Mouse (Mus musculus): ENCODE data around the gene Morn1. TPM values are rescaled to one million over a fixed set of nuclear protein-coding genes. Genes with fewer than 3 reads are reported as not detected.

Morn1 gene
- total and polyA plus RNA-seq, 2 experiments from 2014 or later: 9.0 to 10.0 TPM

DNA sequence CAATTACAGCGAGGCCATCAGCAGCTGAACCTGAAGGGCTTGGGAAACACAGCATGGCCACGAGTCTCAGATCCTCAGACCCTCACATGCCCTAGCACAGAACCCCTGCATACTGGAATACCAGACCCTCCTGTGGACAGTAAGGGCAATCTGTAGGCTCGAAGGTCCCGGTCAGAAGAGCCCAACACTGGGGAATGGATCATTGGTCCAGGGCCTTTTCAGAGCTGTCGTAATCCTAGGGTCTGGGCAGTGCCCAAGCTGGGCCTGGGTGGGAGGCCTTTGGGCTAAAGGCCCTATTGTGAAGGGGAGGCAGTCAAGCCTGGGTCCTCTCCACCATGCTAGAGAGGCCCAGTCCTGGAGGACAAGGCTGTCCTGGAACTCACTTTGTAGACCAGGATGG, 56.5 kb downstream of the Morn1 start:
- H3K27ac ChIP-seq: no peak overlapping the region
- DNase-seq (ENCODE audit: low spot score): no peak
- no peak overlapping the region for H3K4me2 ChIP-seq (ENCODE audit: low read depth, low read length)
- TF ChIP-seq CTCF (IDR thresholded peaks at IDR 0.05; ENCODE audit: low read depth): no peak
- no peak for ATAC-seq
- WGBS: 86% methylated on average over 5 of the region's 5 CpGs
- no peaks in the 10 kb centered on the region for H3K9me3 ChIP-seq (ENCODE audit: low read length)
- H3K4me3 ChIP-seq (ENCODE audit: low read length): no peak overlapping the region
- H3K36me3 ChIP-seq (ENCODE audit: insufficient read depth, low read length): no peaks in the 10 kb centered on the region
- no peaks in the 10 kb centered on the region for H3K27me3 ChIP-seq (ENCODE audit: insufficient read depth, low read length)
- no peak overlapping the region for H3K9ac ChIP-seq (replicated peaks; ENCODE audit: low read length)
- peaks cover 11% of the 10 kb centered on the region; the same call in 1 of the 2 replicates for H3K4me1 ChIP-seq (ENCODE audit: insufficient read depth, low read length)

DNA sequence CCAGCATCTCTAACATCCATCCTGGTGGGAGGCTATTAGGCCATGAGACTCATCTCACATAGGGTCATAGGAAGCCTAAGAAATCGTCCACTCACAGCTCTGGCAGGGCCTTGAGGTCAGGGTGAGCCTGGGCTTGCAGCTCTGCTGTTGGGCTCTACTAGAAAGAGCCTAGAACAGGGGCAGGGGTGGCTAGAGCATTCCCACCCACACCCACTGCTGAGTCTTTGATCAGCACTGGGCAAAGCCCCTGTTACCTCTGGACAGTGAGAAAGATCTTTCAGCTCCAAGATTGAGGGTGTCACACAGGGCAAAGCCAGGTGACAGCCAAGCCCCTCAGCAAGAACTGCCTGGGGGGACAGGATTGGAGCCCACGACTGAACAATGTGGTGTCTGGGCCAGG, 57.0 kb downstream of the Morn1 start:
- WGBS: 43% methylated on average over 2 of the region's 2 CpGs
- H3K9ac ChIP-seq (replicated peaks; ENCODE audit: low read length): no peak overlapping the region
- H3K27ac ChIP-seq: peak overlapping the region; percentile 81
- TF ChIP-seq CTCF (IDR thresholded peaks at IDR 0.05; ENCODE audit: low read depth): no peak
- peaks cover 11% of the 10 kb centered on the region; the same call in 1 of the 2 replicates for H3K4me1 ChIP-seq (ENCODE audit: insufficient read depth, low read length)
- H3K27me3 ChIP-seq (ENCODE audit: insufficient read depth, low read length): no peaks in the 10 kb centered on the region
- DNase-seq (ENCODE audit: low spot score) (no peak), ATAC-seq (no peak)
- no peaks in the 10 kb centered on the region for H3K36me3 ChIP-seq (ENCODE audit: insufficient read depth, low read length)
- H3K9me3 ChIP-seq (ENCODE audit: low read length): no peaks in the 10 kb centered on the region
- H3K4me2 ChIP-seq (ENCODE audit: low read depth, low read length): no peak overlapping the region
- no peak overlapping the region for H3K4me3 ChIP-seq (ENCODE audit: low read length)

DNA sequence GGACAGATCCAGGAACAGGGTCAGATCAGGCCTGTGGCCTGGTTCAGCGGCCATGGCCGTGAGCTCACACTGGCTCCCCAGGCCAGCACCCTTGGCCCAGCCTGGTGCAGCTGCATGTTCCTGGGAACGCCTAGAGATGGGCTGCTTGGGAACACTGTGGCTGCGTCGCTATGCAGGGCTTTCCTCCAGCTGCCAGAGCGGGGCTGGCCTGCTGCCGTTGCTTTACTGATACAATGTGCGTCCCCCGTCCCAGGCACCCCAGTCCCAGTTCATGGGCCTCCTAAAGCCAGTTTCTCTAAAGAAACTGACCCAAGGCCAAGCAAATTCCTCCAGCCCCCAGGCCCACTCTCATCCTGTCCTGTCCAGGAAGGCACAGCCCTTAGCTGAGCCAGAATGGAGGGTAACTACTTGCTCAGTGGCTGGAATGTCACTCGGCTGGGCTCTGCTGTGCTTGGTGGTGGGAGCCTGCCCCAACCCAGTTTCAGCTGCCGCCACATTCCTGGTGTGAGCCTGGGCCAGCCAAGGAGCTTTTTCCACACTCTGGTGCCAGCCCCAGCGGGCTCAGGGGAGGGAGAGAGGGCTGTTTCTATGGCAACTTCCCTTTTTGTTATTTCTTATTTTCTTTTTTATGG, 57.6 kb downstream of the Morn1 start:
- no peak overlapping the region for H3K9ac ChIP-seq (replicated peaks; ENCODE audit: low read length)

DNA sequence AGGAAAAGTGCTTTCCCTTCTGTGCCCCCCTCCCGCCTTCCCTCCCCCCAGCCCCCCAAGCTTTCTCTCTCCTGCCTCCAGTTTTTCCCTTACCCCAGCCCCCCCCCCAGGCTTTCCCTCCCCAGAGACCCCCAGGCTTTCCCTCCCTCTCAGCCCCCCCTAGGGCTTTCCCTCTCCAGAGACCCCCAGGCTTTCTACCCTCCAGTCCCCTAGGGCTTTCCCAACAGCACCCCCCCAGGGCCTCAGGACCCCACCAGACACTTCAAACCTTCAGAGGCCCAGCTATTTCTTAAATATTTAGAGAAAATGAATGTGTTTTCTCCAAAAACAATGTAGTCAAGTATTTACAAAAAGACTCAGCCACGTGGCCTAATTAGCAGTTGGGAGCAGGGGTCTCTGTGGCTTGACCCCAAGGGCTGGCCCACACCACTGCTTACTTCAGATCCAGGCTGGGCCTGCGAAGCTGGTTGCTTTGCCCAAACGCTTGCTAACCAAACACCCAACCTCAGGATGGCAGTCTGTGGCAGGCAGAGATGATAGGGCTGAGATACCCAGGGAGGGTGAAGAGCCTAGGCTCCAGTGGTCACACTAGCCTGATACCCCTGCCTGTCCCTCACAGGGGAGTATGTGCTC, 58.3 kb downstream of the Morn1 start:
- Histone ChIP-seq H3K4me2 (ENCODE audit: low read depth, low read length) (no peak overlapping the region), H3K9ac (replicated peaks; ENCODE audit: low read length) (no peak overlapping the region), H3K4me1 (ENCODE audit: insufficient read depth, low read length) (peaks cover 11% of the 10 kb centered on the region; the same call in 1 of the 2 replicates), H3K27ac (peak overlapping the region; percentile 81), H3K27me3 (ENCODE audit: insufficient read depth, low read length) (no peaks in the 10 kb centered on the region), H3K4me3 (ENCODE audit: low read length) (no peak overlapping the region), H3K36me3 (ENCODE audit: insufficient read depth, low read length) (no peaks in the 10 kb centered on the region), H3K9me3 (ENCODE audit: low read length) (no peaks in the 10 kb centered on the region)
- TF ChIP-seq CTCF (IDR thresholded peaks at IDR 0.05; ENCODE audit: low read depth): peak; percentile 34; the same call in 1 of the 2 replicates
- WGBS: 29% methylated on average over 4 of the region's 4 CpGs
- DNase-seq (ENCODE audit: low spot score) (peak; percentile 40), ATAC-seq (no peak)

More for the DNA sequence above, 57.6 kb downstream of the Morn1 start:
- no peaks in the 10 kb centered on the region for H3K36me3 ChIP-seq (ENCODE audit: insufficient read depth, low read length)
- peak overlapping the region; percentile 81 for H3K27ac ChIP-seq
- peak; percentile 84 for DNase-seq (ENCODE audit: low spot score)
- peak; percentile 86 for ATAC-seq
- no peak for TF ChIP-seq CTCF (IDR thresholded peaks at IDR 0.05; ENCODE audit: low read depth)
- H3K4me1 ChIP-seq (ENCODE audit: insufficient read depth, low read length): peaks cover 11% of the 10 kb centered on the region; the same call in 1 of the 2 replicates
- no peaks in the 10 kb centered on the region for H3K9me3 ChIP-seq (ENCODE audit: low read length)
- no peaks in the 10 kb centered on the region for H3K27me3 ChIP-seq (ENCODE audit: insufficient read depth, low read length)
- 15% methylated on average over 12 of the region's 12 CpGs for WGBS
- H3K4me2 ChIP-seq (ENCODE audit: low read depth, low read length): no peak overlapping the region
- H3K4me3 ChIP-seq (ENCODE audit: low read length): no peak overlapping the region

DNA sequence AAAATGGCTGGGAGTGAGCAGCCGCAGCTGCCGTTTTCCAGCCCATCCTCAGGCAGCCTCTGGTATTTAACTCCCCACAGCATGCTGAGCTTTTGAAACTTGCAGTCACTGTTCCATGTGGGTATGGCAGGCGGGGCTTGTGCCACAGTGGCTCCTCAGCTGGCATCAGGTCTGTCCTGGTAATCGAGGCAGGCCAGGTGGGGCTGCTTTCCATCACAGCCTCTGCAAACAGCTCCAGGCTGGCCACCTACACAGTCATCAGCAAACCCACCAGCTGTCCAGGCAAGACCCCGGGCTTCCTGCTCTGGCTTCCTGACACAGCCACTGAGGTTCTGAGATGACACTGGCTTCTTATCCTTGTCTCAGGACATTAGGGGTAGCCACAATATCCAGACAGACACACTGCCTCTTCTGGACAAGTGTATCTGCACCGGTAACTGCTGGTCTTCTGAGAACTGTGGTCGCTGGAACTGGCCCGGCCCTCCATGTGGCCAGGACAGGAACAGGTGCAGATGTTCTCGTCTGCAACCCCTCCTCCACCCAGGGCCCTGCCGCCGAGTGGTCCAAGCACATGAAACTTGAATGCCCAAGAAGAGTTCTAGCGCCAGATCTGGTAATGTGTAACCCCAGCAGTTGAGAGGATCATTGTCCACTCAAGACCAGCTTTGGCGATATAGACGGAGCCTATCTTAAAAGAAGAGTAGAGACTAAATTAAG, 59.9 kb downstream of the Morn1 start:
- Histone ChIP-seq H3K9ac (replicated peaks; ENCODE audit: low read length) (no peak overlapping the region), H3K4me2 (ENCODE audit: low read depth, low read length) (no peak overlapping the region), H3K27me3 (ENCODE audit: insufficient read depth, low read length) (no peaks in the 10 kb centered on the region), H3K27ac (no peak overlapping the region), H3K4me3 (ENCODE audit: low read length) (no peak overlapping the region), H3K36me3 (ENCODE audit: insufficient read depth, low read length) (no peaks in the 10 kb centered on the region), H3K9me3 (ENCODE audit: low read length) (no peaks in the 10 kb centered on the region), H3K4me1 (ENCODE audit: insufficient read depth, low read length) (peaks cover 7% of the 10 kb centered on the region; the same call in 1 of the 2 replicates)
- TF ChIP-seq CTCF (IDR thresholded peaks at IDR 0.05; ENCODE audit: low read depth): no peak
- ATAC-seq (no peak), DNase-seq (ENCODE audit: low spot score) (no peak)
- 56% methylated on average over 14 of the region's 14 CpGs for WGBS

DNA sequence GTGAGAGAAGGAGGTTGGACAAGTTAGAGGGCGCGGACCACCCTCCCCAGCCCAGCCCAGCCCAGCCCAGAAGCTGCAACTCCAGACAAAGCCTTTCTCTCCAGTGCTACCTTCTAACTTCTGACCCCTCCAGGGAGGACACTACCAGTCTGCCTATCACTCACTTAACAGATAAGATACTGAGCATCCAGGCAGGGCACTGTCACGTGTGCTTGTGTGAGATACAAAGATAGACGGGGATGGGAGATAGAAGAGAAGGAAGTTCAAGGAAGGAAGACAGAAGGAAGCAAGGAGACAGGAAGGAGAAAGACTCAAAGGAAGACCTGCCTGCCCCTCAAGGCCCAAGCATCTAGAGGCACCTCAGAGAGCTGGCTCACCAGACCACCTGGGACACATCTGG, 62.1 kb downstream of the Morn1 start:
- no peak overlapping the region for H3K4me3 ChIP-seq (ENCODE audit: low read length)
- no peaks in the 10 kb centered on the region for H3K9me3 ChIP-seq (ENCODE audit: low read length)
- no peak for ATAC-seq
- no peak overlapping the region for H3K4me2 ChIP-seq (ENCODE audit: low read depth, low read length)
- no peaks in the 10 kb centered on the region for H3K27me3 ChIP-seq (ENCODE audit: insufficient read depth, low read length)
- WGBS: 89% methylated on average over 4 of the region's 4 CpGs
- DNase-seq (ENCODE audit: low spot score): no peak
- TF ChIP-seq CTCF (IDR thresholded peaks at IDR 0.05; ENCODE audit: low read depth): no peak
- H3K36me3 ChIP-seq (ENCODE audit: insufficient read depth, low read length): no peaks in the 10 kb centered on the region
- peaks cover 11% of the 10 kb centered on the region; the same call in 1 of the 2 replicates for H3K4me1 ChIP-seq (ENCODE audit: insufficient read depth, low read length)
- H3K27ac ChIP-seq: no peak overlapping the region
- H3K9ac ChIP-seq (replicated peaks; ENCODE audit: low read length): no peak overlapping the region
